Mouse (Mus musculus) heart, postnatal 0 days (tissue): Measurements from ENCODE around the gene Gm6377. TPM values are rescaled to one million over a fixed set of nuclear protein-coding genes. Genes with fewer than 3 reads are reported as not detected.

Experiments used
- ATAC-seq: fragments of 200-750 bp; cut with Nextera tagmentation; 2 replicates; pipeline ENCODE4 v1.8.0; 2017; ENCODE audit warnings: low read depth, moderate number of reproducible peaks, moderate library complexity; ENCODE audit not compliant: insufficient read depth
- DNase-seq: peaks from one replicate; pipeline ENCODE4 v3.0.0-alpha.2; 2016; ENCODE audit warnings: low spot score
- H3K27ac ChIP-seq: fragments of 300-500 bp; sonication (generic); 2 replicates; pipeline ENCODE4 v1.5.1; 2014; ENCODE audit warnings: low read depth, mild to moderate bottlenecking
- H3K27me3 ChIP-seq: fragments of 300-500 bp; sonication (generic); 2 replicates; pipeline ENCODE4 v1.6.1; 2014; ENCODE audit warnings: low read length, mixed read lengths; ENCODE audit not compliant: control insufficient read depth, insufficient read depth
- H3K36me3 ChIP-seq: fragments of 300-500 bp; sonication (generic); replicated peaks from 2 replicates; pipeline ENCODE4 v1.6.1; 2014; ENCODE audit warnings: low read length, mixed read lengths; ENCODE audit not compliant: control insufficient read depth, insufficient read depth
- H3K4me1 ChIP-seq: fragments of 300-500 bp; sonication (generic); 2 replicates; pipeline ENCODE4 v1.6.1; 2014; ENCODE audit warnings: antibody characterized with exemption; ENCODE audit not compliant: control insufficient read depth, insufficient read depth
- H3K4me2 ChIP-seq: fragments of 300-500 bp; sonication (generic); 2 replicates; pipeline ENCODE4 v1.6.1; 2014; ENCODE audit warnings: low read depth, mild to moderate bottlenecking, low read length, moderate library complexity
- H3K4me3 ChIP-seq: fragments of 300-500 bp; sonication (generic); 2 replicates; pipeline ENCODE4 v1.5.1; 2014; ENCODE audit warnings: low read depth, low read length
- H3K9ac ChIP-seq: fragments of 300-500 bp; sonication (generic); replicated peaks from 2 replicates; pipeline ENCODE4 v1.6.1; 2014; ENCODE audit warnings: low read depth, low read length, mixed read lengths
- H3K9me3 ChIP-seq: fragments of 300-500 bp; sonication (generic); replicated peaks from 2 replicates; pipeline ENCODE4 v1.6.1; 2016; ENCODE audit warnings: low read length; ENCODE audit not compliant: control insufficient read depth
- CTCF ChIP-seq: IDR thresholded peaks from 2 replicates; pipeline ENCODE4 v1.5.1; 2016; ENCODE audit warnings: antibody characterized with exemption, control low read depth, low read depth
- EP300 ChIP-seq: IDR thresholded peaks from 2 replicates; pipeline ENCODE4 v1.6.1; 2016; ENCODE audit warnings: antibody characterized with exemption, low read depth
- WGBS: fragments of 180-500 bp; shearing (Covaris S2); extraction: QIAGEN DNeasy Blood & Tissue Kit; methylation state at CpG from one replicate; pipeline ENCODE4 v1.1.7; 2014; 5-methylcytosine and 5-hydroxymethylcytosine counted together
- polyA plus RNA-seq: library from polyadenylated mRNA; unstranded; fragments of >200 nt; fragmentation: Nextera tagmentation; extraction: Ambion mirVana; gene quantifications from 2 replicates; pipeline ENCODE4 v1.2.1, GENCODE M21; 2015
- total RNA-seq: library from RNA; depleted of rRNA; stranded (reverse); fragments of >200 nt; gene quantifications from 2 replicates; pipeline ENCODE4 v1.2.3, GENCODE M21; 2014; ENCODE audit warnings: low replicate concordance; rRNA removed

Gene Gm6377
- total and polyA plus RNA-seq, 2 experiments from 2014 or later, result 0.11 to 0.61 TPM

GRCm38 (mm10) chrX:109228720-109229119, 32.2 kb downstream of the Gm6377 start:
- Histone ChIP-seq H3K27ac (no peak overlapping the region), H3K27me3 (no peaks in the 10 kb centered on the region), H3K9me3 (no peaks in the 10 kb centered on the region), H3K4me3 (no peak overlapping the region), H3K36me3 (no peaks in the 10 kb centered on the region), H3K9ac (no peak overlapping the region), H3K4me2 (no peak overlapping the region), H3K4me1 (no peaks in the 10 kb centered on the region)
- TF ChIP-seq EP300, result no peak
- no peak for TF ChIP-seq CTCF
- DNase-seq (no peak), ATAC-seq (no peak)
- WGBS, result 81% methylated on average over 1 of the region's 1 CpGs

DNA sequence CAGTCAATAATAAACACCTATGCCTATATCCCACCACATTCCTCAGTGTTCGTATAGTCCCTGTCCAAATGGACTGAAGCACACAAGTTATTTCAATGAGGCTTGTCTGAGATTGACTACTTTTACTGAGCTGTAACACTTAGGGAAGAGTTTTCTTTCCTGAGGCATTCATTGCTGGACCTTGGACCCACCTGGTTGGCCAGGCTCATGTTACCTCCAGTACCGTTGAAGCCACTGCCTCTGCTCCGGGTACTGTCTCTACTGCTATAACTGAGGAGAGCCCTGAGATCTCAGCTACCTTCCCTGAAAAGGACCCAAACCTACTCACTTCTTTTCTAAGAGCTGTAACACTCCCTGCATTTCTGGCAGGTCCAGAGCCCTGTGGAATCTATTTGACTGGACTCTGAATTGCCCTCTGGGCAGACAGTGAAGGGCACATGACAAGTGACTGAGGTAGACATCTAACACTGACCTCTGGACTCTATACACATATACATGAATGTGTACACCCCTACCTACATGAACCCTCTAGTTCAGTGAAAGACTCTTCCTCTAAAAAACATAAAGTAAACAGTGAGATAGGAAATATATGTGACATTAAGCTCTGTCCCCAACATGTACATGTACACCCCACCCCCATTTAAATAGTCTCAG, 39.0 kb downstream of the Gm6377 start:
- H3K4me3 ChIP-seq, result no peak overlapping the region
- DNase-seq (no peak), ATAC-seq (no peak)
- H3K9ac ChIP-seq, result no peak overlapping the region
- TF ChIP-seq CTCF (no peak), EP300 (no peak)
- no peaks in the 10 kb centered on the region for H3K9me3 ChIP-seq
- no peak overlapping the region for H3K4me2 ChIP-seq
- 78% methylated on average over 3 of the region's 3 CpGs for WGBS
- H3K4me1 ChIP-seq, result no peaks in the 10 kb centered on the region
- H3K36me3 ChIP-seq, result no peaks in the 10 kb centered on the region
- H3K27me3 ChIP-seq, result no peaks in the 10 kb centered on the region
- no peak overlapping the region for H3K27ac ChIP-seq

DNA sequence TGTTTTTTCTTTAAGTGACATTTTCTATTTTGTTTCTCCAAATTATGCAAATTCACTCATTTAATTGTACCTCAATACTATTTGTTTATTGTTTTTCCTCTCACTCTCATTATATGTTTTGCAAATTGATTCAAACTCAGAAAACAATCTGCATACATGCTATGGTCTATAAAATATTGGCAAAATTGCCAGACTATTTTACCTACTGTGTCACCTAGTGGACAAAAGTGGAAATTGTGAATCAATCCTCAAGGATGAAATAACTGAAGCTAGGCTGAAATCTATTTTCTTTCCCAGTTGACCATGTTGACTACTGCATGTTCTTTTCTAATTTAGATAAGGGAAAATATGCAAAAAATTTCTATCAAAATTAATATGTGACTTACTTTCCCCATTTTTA, 41.6 kb downstream of the Gm6377 start:
- no peak for TF ChIP-seq EP300
- TF ChIP-seq CTCF, result peak; percentile 38
- Histone ChIP-seq H3K4me3 (no peak overlapping the region), H3K27me3 (no peaks in the 10 kb centered on the region), H3K27ac (no peak overlapping the region), H3K4me1 (no peaks in the 10 kb centered on the region), H3K9me3 (no peaks in the 10 kb centered on the region), H3K36me3 (no peaks in the 10 kb centered on the region), H3K4me2 (no peak overlapping the region), H3K9ac (no peak overlapping the region)
- no peak for ATAC-seq
- DNase-seq, result no peak

Other genes with a start within 250 kb of the Gm6377 start
- gene Hmgn5, start 183.4 kb upstream of the Gm6377 start, total RNA-seq, result 0.19 TPM in 1 of 2 replicates, not detected in the other
- 15.1 and 15.4 TPM in 2 replicates for gene Hmgn5, start 183.4 kb upstream of the Gm6377 start, polyA plus RNA-seq
- gene Sh3bgrl, start 101.4 kb upstream of the Gm6377 start, total RNA-seq, result 45.3 and 47.4 TPM in 2 replicates
- gene Sh3bgrl, start 101.4 kb upstream of the Gm6377 start, polyA plus RNA-seq, result 52.7 and 56.7 TPM in 2 replicates